Mouse (Mus musculus) lung, embryonic 15.5 days (tissue): ENCODE measurements at regions not wholly inside any gene's neighbourhood (a gene's known extent, or its start where the extent isn't known, plus 50 kb on each side); places are given as distances from the start of the nearest gene placed in this dataset.

Experiments used
- ATAC-seq: fragments of 200-750 bp; cut with Nextera tagmentation; 2 replicates; pipeline ENCODE4 v1.8.0; 2017; ENCODE audit warnings: moderate number of reproducible peaks, borderline replicate concordance; ENCODE audit not compliant: low FRiP score, low TSS enrichment; ENCODE audit errors: extremely low read depth
- H3K27ac ChIP-seq: fragments of 300-500 bp; sonication (generic); 2 replicates; pipeline ENCODE4 v1.5.1; 2015; ENCODE audit warnings: moderate library complexity, mild to moderate bottlenecking, inconsistent platforms
- H3K27me3 ChIP-seq: fragments of 300-500 bp; sonication (generic); 2 replicates; pipeline ENCODE4 v1.6.1; 2015; ENCODE audit warnings: inconsistent platforms
- H3K36me3 ChIP-seq: fragments of 300-500 bp; sonication (generic); 2 replicates; pipeline ENCODE4 v1.6.1; 2015; ENCODE audit warnings: inconsistent platforms
- H3K4me1 ChIP-seq: fragments of 300-500 bp; sonication (generic); 2 replicates; pipeline ENCODE4 v1.6.1; 2015; ENCODE audit warnings: inconsistent platforms
- H3K4me2 ChIP-seq: fragments of 300-500 bp; sonication (generic); 2 replicates; pipeline ENCODE4 v1.6.1; 2015; ENCODE audit warnings: inconsistent platforms, mild to moderate bottlenecking, moderate library complexity
- H3K4me3 ChIP-seq: fragments of 300-500 bp; sonication (generic); 2 replicates; pipeline ENCODE4 v1.5.1; 2015; ENCODE audit warnings: mild to moderate bottlenecking, inconsistent platforms
- H3K9ac ChIP-seq: fragments of 300-500 bp; sonication (generic); 2 replicates; pipeline ENCODE4 v1.6.1; 2015; ENCODE audit warnings: inconsistent platforms
- H3K9me3 ChIP-seq: fragments of 300-500 bp; sonication (generic); 2 replicates; pipeline ENCODE4 v1.6.1; 2016; ENCODE audit warnings: inconsistent platforms
- WGBS: fragments of 180-500 bp; shearing (Covaris S2); methylation state at CpG from one replicate; pipeline ENCODE4 v1.1.7; 2015; 5-methylcytosine and 5-hydroxymethylcytosine counted together

DNA sequence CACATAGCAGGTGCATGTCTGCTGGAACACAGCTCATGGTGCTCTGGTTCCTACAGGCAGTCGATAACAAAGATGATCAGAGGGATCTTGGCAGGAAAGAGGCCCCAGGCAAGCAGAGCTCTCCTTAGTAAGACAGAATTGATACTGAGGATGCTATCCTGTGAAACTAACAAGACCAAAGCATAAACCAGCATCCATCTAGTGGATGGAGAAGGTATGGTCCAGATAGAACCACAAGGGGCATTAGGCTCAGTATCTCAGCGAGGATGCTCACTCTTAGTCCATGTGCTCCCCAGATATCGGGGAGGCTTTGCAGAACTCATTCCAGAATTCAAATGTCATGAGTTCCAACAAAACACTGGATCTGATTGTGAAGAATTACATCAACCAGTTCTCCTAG is 162.1 kb upstream of the Runx1 start:
- Histone ChIP-seq H3K9me3 (no peaks in the 10 kb centered on the region), H3K4me3 (no peak overlapping the region), H3K27me3 (no peaks in the 10 kb centered on the region), H3K4me1 (peaks cover 7% of the 10 kb centered on the region; the same call in 1 of the 2 replicates), H3K9ac (no peak overlapping the region), H3K36me3 (no peaks in the 10 kb centered on the region), H3K27ac (no peak overlapping the region), H3K4me2 (no peak overlapping the region)
- no peak for ATAC-seq
- WGBS, result 95% methylated on average over 3 of the region's 3 CpGs

DNA sequence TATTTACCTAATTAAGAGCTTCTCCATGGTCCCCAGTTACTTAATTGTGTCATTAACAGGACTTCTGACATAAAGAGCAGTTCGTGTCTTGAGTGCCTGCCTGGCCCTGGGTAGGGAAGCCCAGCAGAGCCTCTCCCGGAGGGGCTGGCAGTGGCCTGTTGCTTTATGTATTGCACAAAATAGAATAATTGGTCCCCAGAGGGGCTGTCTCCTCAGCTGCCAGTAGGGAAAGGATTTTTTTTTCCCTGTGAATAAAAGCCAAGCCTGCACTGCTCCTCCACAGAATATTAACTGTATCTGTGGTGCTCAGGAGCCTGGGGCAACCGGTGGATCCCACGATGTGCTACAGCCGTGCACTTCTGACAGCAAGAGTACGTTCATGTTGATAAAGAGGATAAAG is 159.8 kb upstream of the Runx1 start:
- Histone ChIP-seq H3K27ac (no peak overlapping the region), H3K27me3 (no peaks in the 10 kb centered on the region), H3K4me3 (no peak overlapping the region), H3K36me3 (no peaks in the 10 kb centered on the region), H3K4me2 (no peak overlapping the region), H3K9ac (no peak overlapping the region), H3K9me3 (no peaks in the 10 kb centered on the region), H3K4me1 (no peaks in the 10 kb centered on the region)
- no peak for ATAC-seq
- 58% methylated on average over 6 of the region's 6 CpGs for WGBS

DNA sequence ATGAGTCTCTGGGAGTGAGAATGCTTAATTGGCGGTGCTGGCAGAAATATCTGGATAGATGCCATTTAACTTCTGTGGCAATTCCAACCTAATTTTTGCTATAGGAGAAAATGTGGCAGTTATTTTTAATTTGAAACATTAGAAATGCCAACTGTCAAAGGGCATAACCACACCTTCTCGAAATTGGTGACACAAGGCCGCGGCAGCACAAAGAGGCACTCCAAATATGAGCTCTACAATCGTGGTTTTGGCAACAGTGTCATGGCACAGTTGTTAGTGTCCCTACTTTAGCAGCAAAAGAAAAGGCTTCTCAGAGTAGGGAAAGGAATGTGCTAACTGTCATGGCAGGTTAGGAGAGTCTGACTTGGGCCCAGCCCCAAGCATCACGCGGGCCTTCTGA is 157.0 kb upstream of the Runx1 start:
- Histone ChIP-seq H3K4me3 (no peak overlapping the region), H3K4me2 (no peak overlapping the region), H3K9me3 (no peaks in the 10 kb centered on the region), H3K27ac (no peak overlapping the region), H3K9ac (no peak overlapping the region), H3K27me3 (no peaks in the 10 kb centered on the region), H3K36me3 (no peaks in the 10 kb centered on the region), H3K4me1 (no peaks in the 10 kb centered on the region)
- 84% methylated on average over 7 of the region's 7 CpGs for WGBS
- no peak for ATAC-seq

DNA sequence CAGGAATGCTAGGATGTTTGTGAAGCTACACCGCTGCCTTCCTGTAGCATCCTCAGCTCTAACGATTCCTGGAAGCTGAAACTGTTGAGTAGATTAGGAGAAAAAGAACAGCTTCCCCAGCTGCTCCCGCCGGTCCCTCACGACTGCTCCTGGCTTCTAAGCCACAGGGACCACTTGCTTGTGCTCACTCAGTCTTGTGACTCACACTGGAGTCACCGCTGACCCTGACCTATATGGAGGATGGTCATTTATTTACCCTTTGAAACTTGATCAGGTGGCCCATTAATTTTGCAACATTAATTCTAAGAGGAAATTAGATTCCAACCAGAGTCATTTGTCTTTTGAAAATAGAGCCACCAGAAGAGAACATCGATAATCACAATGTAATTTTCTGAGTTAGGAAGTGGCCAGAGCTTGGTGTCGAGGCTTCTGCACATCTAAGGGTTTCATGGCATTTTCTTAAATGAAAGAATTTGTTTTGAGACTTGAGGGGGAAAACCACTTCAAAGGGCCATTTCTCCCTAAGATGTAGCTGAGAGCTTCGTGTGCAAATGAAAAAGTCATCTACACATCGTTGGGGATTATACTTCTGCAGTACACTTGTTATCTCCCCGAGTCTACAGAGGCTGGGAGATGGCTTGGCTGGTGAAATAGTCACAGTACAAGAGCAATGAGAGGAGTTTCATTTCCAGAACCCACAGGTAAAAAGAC is 153.8 kb upstream of the Runx1 start:
- ATAC-seq, result no peak
- Histone ChIP-seq H3K4me2 (no peak overlapping the region), H3K9me3 (no peaks in the 10 kb centered on the region), H3K9ac (no peak overlapping the region), H3K4me3 (no peak overlapping the region), H3K4me1 (no peaks in the 10 kb centered on the region), H3K27ac (no peak overlapping the region), H3K27me3 (no peaks in the 10 kb centered on the region), H3K36me3 (no peaks in the 10 kb centered on the region)
- 57% methylated on average over 11 of the region's 11 CpGs for WGBS

DNA sequence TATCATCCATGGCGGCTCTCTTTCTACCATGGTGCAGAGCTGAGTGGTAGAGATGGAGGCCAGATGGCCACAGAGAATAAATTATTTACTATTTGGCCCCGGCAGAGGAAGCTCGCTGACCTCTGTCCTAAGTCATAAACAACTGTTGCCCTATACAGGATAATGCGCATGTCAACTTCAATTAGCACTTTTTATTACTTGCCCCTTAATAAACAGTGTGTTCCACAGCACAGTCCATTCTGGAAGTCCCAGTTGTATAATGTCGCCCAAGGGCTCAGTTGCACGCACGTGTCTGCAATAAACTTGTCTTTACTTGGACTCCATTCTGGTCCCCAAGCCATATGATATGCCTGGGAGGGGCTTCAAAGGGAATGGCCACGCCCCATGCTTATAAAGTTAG is 150.1 kb upstream of the Runx1 start:
- no peaks in the 10 kb centered on the region for H3K9me3 ChIP-seq
- no peaks in the 10 kb centered on the region for H3K27me3 ChIP-seq
- no peak overlapping the region for H3K4me3 ChIP-seq
- ATAC-seq, result peak; percentile 90
- H3K27ac ChIP-seq, result no peak overlapping the region
- WGBS, result 49% methylated on average over 8 of the region's 8 CpGs
- H3K9ac ChIP-seq, result no peak overlapping the region
- H3K4me1 ChIP-seq, result no peaks in the 10 kb centered on the region
- no peaks in the 10 kb centered on the region for H3K36me3 ChIP-seq
- no peak overlapping the region for H3K4me2 ChIP-seq

DNA sequence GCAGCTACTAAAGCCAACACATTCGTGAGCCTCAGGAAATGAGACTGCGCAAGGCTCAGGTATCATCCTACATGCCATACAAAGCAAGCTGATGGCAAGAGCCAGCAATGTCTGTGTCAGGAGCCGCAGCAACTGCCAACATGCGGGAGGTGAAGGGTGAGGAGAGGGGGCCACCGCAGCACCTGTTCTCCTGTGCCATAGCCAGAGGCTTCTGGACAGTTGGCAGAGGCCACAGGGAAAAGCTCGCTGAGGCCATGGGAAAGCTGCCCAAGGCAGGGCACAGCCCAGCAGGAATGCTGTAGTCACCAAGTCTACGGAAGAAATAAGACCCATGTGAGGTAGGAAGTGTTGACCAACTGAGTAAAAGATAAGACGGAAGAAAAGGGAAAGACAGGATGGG is 149.1 kb upstream of the Runx1 start:
- H3K4me3 ChIP-seq, result no peak overlapping the region
- no peaks in the 10 kb centered on the region for H3K27me3 ChIP-seq
- H3K27ac ChIP-seq, result no peak overlapping the region
- WGBS, result 83% methylated on average over 8 of the region's 8 CpGs
- no peak overlapping the region for H3K9ac ChIP-seq
- H3K4me2 ChIP-seq, result no peak overlapping the region
- no peak for ATAC-seq
- H3K36me3 ChIP-seq, result no peaks in the 10 kb centered on the region
- H3K4me1 ChIP-seq, result no peaks in the 10 kb centered on the region
- H3K9me3 ChIP-seq, result no peaks in the 10 kb centered on the region

DNA sequence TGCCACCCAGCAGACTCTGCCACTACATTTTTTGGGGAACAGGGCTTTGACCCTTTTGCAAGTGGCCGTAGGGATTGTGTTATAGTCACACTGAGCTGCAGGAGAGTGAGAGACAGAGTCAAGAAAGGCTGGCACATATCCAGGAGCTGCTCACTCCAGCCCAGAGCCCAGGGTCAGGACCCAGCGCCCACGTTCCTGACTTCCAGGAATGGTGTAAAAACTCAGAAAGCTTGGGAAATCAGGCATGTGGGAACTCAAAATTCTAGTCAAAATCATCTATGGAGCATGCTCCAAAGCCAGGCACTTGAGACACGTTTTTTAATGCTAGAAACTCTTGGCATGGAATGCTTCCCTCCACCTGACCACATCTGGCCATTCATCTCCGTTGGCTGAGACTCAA is 146.7 kb upstream of the Runx1 start:
- Histone ChIP-seq H3K9ac (no peak overlapping the region), H3K4me2 (no peak overlapping the region), H3K9me3 (no peaks in the 10 kb centered on the region), H3K36me3 (no peaks in the 10 kb centered on the region), H3K27me3 (no peaks in the 10 kb centered on the region), H3K4me1 (no peaks in the 10 kb centered on the region), H3K27ac (no peak overlapping the region), H3K4me3 (no peak overlapping the region)
- ATAC-seq, result no peak
- WGBS, result 62% methylated on average over 5 of the region's 5 CpGs

DNA sequence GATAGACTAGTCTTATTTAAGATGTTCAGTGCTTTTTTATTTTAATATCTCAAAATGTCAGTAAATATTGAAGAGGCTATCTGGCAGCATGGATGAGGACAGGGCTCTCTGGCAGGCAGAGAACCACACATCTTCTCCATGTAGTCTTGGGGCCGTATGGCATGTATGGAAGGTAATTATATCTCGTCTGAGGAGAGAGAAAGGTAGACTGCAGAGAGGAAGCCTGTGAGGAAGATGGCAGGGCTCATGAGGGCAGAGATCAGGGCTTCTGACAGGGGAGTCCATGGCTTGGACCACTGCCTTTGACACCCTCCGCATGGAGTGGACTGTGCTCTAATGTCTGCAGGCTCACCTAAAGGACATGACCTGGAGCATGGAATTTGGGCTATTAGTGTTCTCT is 146.0 kb upstream of the Runx1 start:
- WGBS, result 82% methylated on average over 3 of the region's 3 CpGs
- H3K9me3 ChIP-seq, result no peaks in the 10 kb centered on the region
- H3K27me3 ChIP-seq, result no peaks in the 10 kb centered on the region
- no peak overlapping the region for H3K9ac ChIP-seq
- H3K4me3 ChIP-seq, result no peak overlapping the region
- no peaks in the 10 kb centered on the region for H3K36me3 ChIP-seq
- no peaks in the 10 kb centered on the region for H3K4me1 ChIP-seq
- H3K27ac ChIP-seq, result no peak overlapping the region
- ATAC-seq, result no peak
- no peak overlapping the region for H3K4me2 ChIP-seq

DNA sequence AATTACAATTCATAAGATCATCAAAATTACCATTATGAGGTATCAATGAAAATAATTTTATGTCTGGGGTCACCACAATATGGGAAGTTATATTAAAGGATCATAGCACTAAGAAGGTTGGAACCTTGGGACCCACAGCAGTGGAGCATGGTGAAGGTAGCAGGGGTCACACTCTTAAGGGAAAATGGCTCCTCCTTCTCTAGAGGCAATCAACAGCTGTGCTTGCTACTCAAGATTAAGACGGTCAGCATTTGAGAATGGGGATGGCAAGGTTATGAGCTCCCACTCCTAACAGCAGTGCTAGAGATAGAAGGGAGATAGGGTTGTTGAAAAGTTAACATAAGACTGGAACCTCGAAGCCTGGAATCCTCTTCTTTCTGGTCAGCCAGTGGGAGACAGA is 144.6 kb upstream of the Runx1 start:
- Histone ChIP-seq H3K9ac (no peak overlapping the region), H3K4me1 (no peaks in the 10 kb centered on the region), H3K36me3 (no peaks in the 10 kb centered on the region), H3K4me2 (no peak overlapping the region), H3K27me3 (no peaks in the 10 kb centered on the region), H3K9me3 (no peaks in the 10 kb centered on the region), H3K27ac (no peak overlapping the region), H3K4me3 (no peak overlapping the region)
- no peak for ATAC-seq
- 77% methylated on average over 2 of the region's 2 CpGs for WGBS

DNA sequence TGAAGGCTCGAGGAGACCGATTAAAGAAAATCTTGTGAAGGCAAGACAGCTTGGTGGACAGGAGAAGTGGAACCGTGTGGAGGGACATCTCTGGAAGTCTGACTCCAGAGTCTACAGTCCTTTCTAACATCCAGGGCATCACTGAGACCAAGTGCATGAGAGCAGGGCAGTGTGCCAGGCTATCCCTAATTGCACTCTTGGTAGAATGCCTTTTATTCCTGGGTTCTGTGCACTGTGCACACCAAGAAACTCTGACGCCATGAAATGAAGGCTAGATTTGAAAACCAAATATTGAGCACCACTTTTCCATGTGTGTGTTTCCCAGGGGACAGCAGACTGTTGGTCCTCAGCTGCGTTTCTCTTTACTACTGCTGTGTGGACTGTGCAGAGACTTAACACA is 143.1 kb upstream of the Runx1 start:
- no peaks in the 10 kb centered on the region for H3K36me3 ChIP-seq

DNA sequence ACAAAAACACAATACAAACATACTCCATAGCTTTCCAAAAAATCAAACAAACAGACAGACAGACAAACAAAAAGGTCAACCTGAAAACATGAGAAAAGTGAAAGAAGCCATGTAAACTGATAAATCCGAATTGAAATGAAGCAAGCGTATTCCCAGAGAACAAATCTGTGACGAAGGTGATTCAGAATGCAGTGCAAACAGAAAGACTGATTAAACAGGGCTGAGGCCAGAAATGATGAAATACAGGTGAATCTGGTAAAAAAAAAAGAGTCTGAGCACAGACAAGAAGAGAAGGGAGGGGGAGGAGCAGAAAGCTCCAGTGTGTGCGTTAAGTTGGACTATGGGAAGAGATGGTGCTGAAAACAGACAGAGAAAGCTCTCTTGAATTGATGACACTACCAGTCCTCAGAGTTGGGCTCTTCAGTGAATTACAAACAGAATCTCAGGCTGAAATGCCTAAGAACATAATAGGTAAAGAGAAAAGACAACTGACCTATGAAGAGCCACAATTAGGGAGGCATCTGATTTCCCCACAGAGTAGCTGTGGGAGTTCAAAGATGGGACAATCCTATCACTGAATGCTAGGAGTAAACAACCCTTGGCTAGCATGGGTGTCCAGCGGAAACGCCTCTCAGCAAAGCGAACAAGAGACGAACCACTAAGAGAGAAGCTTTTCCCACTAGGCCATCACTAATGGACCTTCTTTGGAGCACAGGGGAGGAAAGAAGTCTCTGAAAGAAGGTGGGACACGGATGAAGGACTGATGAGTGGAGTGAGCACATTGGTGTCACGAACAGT is 140.3 kb upstream of the Runx1 start:
- ATAC-seq, result no peak
- Histone ChIP-seq H3K4me2 (no peak overlapping the region), H3K9me3 (no peaks in the 10 kb centered on the region), H3K27ac (no peak overlapping the region), H3K27me3 (no peaks in the 10 kb centered on the region), H3K36me3 (no peaks in the 10 kb centered on the region), H3K4me1 (no peaks in the 10 kb centered on the region), H3K9ac (no peak overlapping the region), H3K4me3 (no peak overlapping the region)
- 74% methylated on average over 10 of the region's 10 CpGs for WGBS

More for the DNA sequence above, 143.1 kb upstream of the Runx1 start:
- no peaks in the 10 kb centered on the region for H3K9me3 ChIP-seq
- no peak overlapping the region for H3K4me2 ChIP-seq
- H3K4me3 ChIP-seq, result no peak overlapping the region
- H3K4me1 ChIP-seq, result no peaks in the 10 kb centered on the region
- no peak overlapping the region for H3K27ac ChIP-seq
- ATAC-seq, result no peak
- H3K9ac ChIP-seq, result no peak overlapping the region
- 84% methylated on average over 5 of the region's 5 CpGs for WGBS
- H3K27me3 ChIP-seq, result no peaks in the 10 kb centered on the region

DNA sequence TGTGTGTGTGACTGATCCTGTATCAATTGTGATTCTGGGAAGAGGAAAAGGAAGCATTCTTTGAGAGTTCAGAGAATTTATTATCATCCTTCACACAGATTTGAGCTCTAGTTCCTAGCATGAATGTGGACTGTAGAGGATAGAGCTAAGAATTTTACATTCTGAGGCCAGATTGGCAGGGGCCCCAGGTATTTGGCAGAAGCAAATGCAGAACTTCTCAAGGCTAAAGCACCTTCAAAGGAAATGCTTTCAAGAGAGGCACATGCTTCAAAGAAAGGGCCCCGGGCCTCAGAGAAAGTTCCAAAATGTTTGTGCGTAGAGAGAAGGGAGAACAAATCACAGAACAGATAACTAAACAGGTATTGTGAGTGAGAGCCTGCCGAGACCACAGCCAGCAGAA is 139.7 kb upstream of the Runx1 start:
- Histone ChIP-seq H3K4me3 (no peak overlapping the region), H3K9me3 (no peaks in the 10 kb centered on the region), H3K27ac (no peak overlapping the region), H3K4me1 (no peaks in the 10 kb centered on the region), H3K4me2 (no peak overlapping the region), H3K9ac (no peak overlapping the region), H3K27me3 (no peaks in the 10 kb centered on the region), H3K36me3 (no peaks in the 10 kb centered on the region)
- WGBS, result 62% methylated on average over 3 of the region's 3 CpGs
- no peak for ATAC-seq
